Mouse (Mus musculus): Measurements from ENCODE around the gene Tada3. TPM values are rescaled to one million over a fixed set of nuclear protein-coding genes. Genes with fewer than 3 reads are reported as not detected.
A peak's percentile ranks its signal among the peaks of the same experiment; 100 is the strongest.

The Tada3 gene
- total and polyA plus RNA-seq, 3 experiments = 25.0 to 62.2 TPM; not detected in 1

- H3K4me1 ChIP-seq (ENCODE audit: control insufficient read depth in 1 of 2, insufficient read depth in 2 of 2, low read length in 2 of 2) = peaks cover 6 to 20% of the 10 kb centered on the region in 2 experiments; a peak in 3 of 4 replicates
- peaks cover 0 to 6% of the 10 kb centered on the region in 2 experiments; a peak in 2 of 4 replicates for H3K36me3 ChIP-seq (ENCODE audit: control insufficient read depth in 1 of 2, insufficient read depth in 2 of 2, low read length in 2 of 2)
- H3K27me3 ChIP-seq (ENCODE audit: control insufficient read depth in 1 of 2, insufficient read depth in 2 of 2, low read length in 2 of 2) = no peaks in the 10 kb centered on the region
- no peaks in the 10 kb centered on the region for H3K9me3 ChIP-seq (replicated peaks; ENCODE audit: insufficient read depth, low read length)
- peaks cover 6% of the 10 kb centered on the region for H3K79me2 ChIP-seq (ENCODE audit: control insufficient read depth, insufficient read depth, low read length, poor library complexity)
- peak; percentile 75 for DNase-seq (ENCODE audit: low read depth, low spot score)
- peak overlapping the region in 1 of 2 experiments; percentile 19; a peak in 1 of 4 replicates for H3K4me3 ChIP-seq (ENCODE audit: control insufficient read depth in 1 of 2, insufficient read depth in 1 of 2, low read depth in 2 of 2, low read length in 2 of 2)
- TF ChIP-seq TBP (IDR thresholded peaks at IDR 0.05; ENCODE audit: low read depth, low read length) (no peak), UBTF (IDR thresholded peaks at IDR 0.05; ENCODE audit: borderline replicate concordance, insufficient read depth, low read depth, low read length) (no peak), SIN3A (IDR thresholded peaks at IDR 0.05; ENCODE audit: low read length) (peak; percentile 51; the same call in 1 of the 2 replicates), MYB (IDR thresholded peaks at IDR 0.05; ENCODE audit: low read depth, low read length) (no peak), EP300 (IDR thresholded peaks at IDR 0.05; ENCODE audit: low read depth in 1 of 2, low read length in 2 of 2) (peak; percentile 60 to 79), MEF2A (IDR thresholded peaks at IDR 0.05; ENCODE audit: extremely low read depth, insufficient replicate concordance, low read depth, low read length, poor library complexity, severe bottlenecking) (no peak; the same call in 1 of the 2 replicates), TAL1 (IDR thresholded peaks at IDR 0.05; ENCODE audit: low read length) (peak; percentile 77), ELF1 (IDR thresholded peaks at IDR 0.05; ENCODE audit: low read depth, low read length) (no peak), MYC (IDR thresholded peaks at IDR 0.05; ENCODE audit: low read depth, low read length) (peak; percentile 60; the same call in 1 of the 2 replicates), CTCF (IDR thresholded peaks at IDR 0.05 in 2 of 3, conservative IDR thresholded peaks at IDR 0.05 in 1 of 3; ENCODE audit: control insufficient read depth in 1 of 3, insufficient read depth in 1 of 3, low read depth in 2 of 3, low read length in 3 of 3, poor library complexity in 1 of 3, severe bottlenecking in 1 of 3) (no peak), GATA1 (IDR thresholded peaks at IDR 0.05; ENCODE audit: low read depth, low read length) (peak; percentile 38; the same call in 1 of the 2 replicates), BHLHE40 (IDR thresholded peaks at IDR 0.05; ENCODE audit: borderline replicate concordance, low read depth, low read length) (peak; percentile 67), TCF12 (IDR thresholded peaks at IDR 0.05; ENCODE audit: low read depth, low read length) (peak; percentile 84), MXI1 (IDR thresholded peaks at IDR 0.05; ENCODE audit: low read depth, low read length) (peak; percentile 53; the same call in 1 of the 2 replicates), USF1 (IDR thresholded peaks at IDR 0.05; ENCODE audit: low read depth, low read length) (peak; percentile 94), ZNF384 (IDR thresholded peaks at IDR 0.05; ENCODE audit: low read depth, low read length) (peak; percentile 73; the same call in 1 of the 2 replicates), KAT2A (conservative IDR thresholded peaks at IDR 0.05; ENCODE audit: low read depth, low read length) (no peak), E2F4 (IDR thresholded peaks at IDR 0.05; ENCODE audit: borderline replicate concordance, low read depth, low read length) (no peak), RAD21 (IDR thresholded peaks at IDR 0.05; ENCODE audit: low read depth, low read length) (no peak), MAZ (IDR thresholded peaks at IDR 0.05; ENCODE audit: low read depth, low read length) (no peak), JUND (IDR thresholded peaks at IDR 0.05; ENCODE audit: low read depth, low read length) (no peak), ETS1 (IDR thresholded peaks at IDR 0.05; ENCODE audit: low read depth, low read length) (peak; percentile 91), ZKSCAN1 (IDR thresholded peaks at IDR 0.05; ENCODE audit: low read depth, low read length) (no peak), USF2 (IDR thresholded peaks at IDR 0.05; ENCODE audit: borderline replicate concordance in 1 of 2, insufficient read depth in 1 of 2, low read depth in 1 of 2, low read length in 2 of 2) (peak in 1 of 2 experiments; percentile 78; a peak in 2 of 4 replicates), NRF1 (IDR thresholded peaks at IDR 0.05; ENCODE audit: insufficient read depth, low read depth, low read length, poor library complexity, severe bottlenecking) (no peak), RCOR1 (IDR thresholded peaks at IDR 0.05; ENCODE audit: low read depth, low read length) (peak; percentile 40; the same call in 1 of the 2 replicates), CHD2 (IDR thresholded peaks at IDR 0.05; ENCODE audit: low read length) (no peak), GABPA (IDR thresholded peaks at IDR 0.05; ENCODE audit: low read depth, low read length) (no peak), SMC3 (IDR thresholded peaks at IDR 0.05; ENCODE audit: low read depth, low read length) (no peak), HCFC1 (IDR thresholded peaks at IDR 0.05; ENCODE audit: low read depth, low read length) (0 out of 2 replicates have a peak, but pooled peaks have one; percentile 40), POLR2AphosphoS5 (IDR thresholded peaks at IDR 0.05; ENCODE audit: borderline replicate concordance, low read depth, low read length) (no peak), NELFE (IDR thresholded peaks at IDR 0.05; ENCODE audit: low read depth, low read length) (no peak), MAX (IDR thresholded peaks at IDR 0.05; ENCODE audit: low read length) (peak; percentile 87), ZC3H11A (IDR thresholded peaks at IDR 0.05; ENCODE audit: low read depth, low read length) (no peak), MAFK (IDR thresholded peaks at IDR 0.05; ENCODE audit: borderline replicate concordance, low read depth, low read length) (no peak)
- H3K27ac ChIP-seq (ENCODE audit: control insufficient read depth, low read depth, low read length) = no peak overlapping the region
- no peak overlapping the region for H3K9ac ChIP-seq (ENCODE audit: control insufficient read depth, low read depth, low read length, poor library complexity, severe bottlenecking)
Measured at GRCm38 (mm10) chr6:113423000-113423399, 45.3 kb upstream of the Tada3 start.
